Mouse (Mus musculus): ENCODE measurements around the gene Cdk8.
"Not testable (repeated sequence)": the region's sequence is repeated elsewhere in the genome, so short reads cannot be mapped to it uniquely, and the experiment has no call there.

GRCm38 (mm10) chr5:146187441-146187840 is 43.6 kb upstream of the Cdk8 start:
- not testable (repeated sequence) for TF ChIP-seq POLR2A (IDR thresholded peaks at IDR 0.05; ENCODE audit: low read depth, low read length)
- peak; percentile 73 for TF ChIP-seq CTCF (IDR thresholded peaks at IDR 0.05; ENCODE audit: extremely low read depth, insufficient read length, insufficient replicate concordance, low read depth, low read length)
